Mouse (Mus musculus) CH12.LX (cell line): ENCODE data around the gene Sox9. TPM values are rescaled to one million over a fixed set of nuclear protein-coding genes. Genes with fewer than 3 reads are reported as not detected.

Experiments used
- DNase-seq: peaks from one replicate; pipeline ENCODE4 v3.0.0-alpha.2; 2013; ENCODE audit errors: extremely low read depth
- H3K27ac ChIP-seq: 2 replicates; pipeline ENCODE4 v1.5.1; 2012; ENCODE audit warnings: low read depth, mild to moderate bottlenecking, control low read depth, moderate library complexity; ENCODE audit not compliant: insufficient read depth
- H3K27me3 ChIP-seq: replicated peaks from 2 replicates; pipeline ENCODE3; 2012; ENCODE audit warnings: inconsistent platforms
- H3K36me3 ChIP-seq, 2 experiments: replicated peaks in 1 of 2; 2 replicates each; pipeline versions ENCODE3 to v1.6.1; 2012; ENCODE audit warnings: inconsistent platforms in 1 of 2, low read length in 1 of 2, mild to moderate bottlenecking in 1 of 2, mixed read lengths in 1 of 2, moderate library complexity in 1 of 2; ENCODE audit not compliant: control insufficient read depth in 1 of 2, insufficient read depth in 1 of 2
- H3K4me1 ChIP-seq, 2 experiments: 2 replicates each; pipeline ENCODE4 v1.6.1; 2012; ENCODE audit warnings: inconsistent platforms in 1 of 2, moderate library complexity in 1 of 2; ENCODE audit not compliant: insufficient read depth in 2 of 2, control insufficient read depth in 1 of 2
- H3K4me2 ChIP-seq: 2 replicates; pipeline ENCODE4 v1.6.1; 2012; ENCODE audit warnings: low read depth, mild to moderate bottlenecking, control low read depth; ENCODE audit not compliant: poor library complexity, insufficient read depth, severe bottlenecking
- H3K4me3 ChIP-seq, 3 experiments: fragments of 150-350 bp in 1 of 3; sonication (generic) in 1 of 3; replicated peaks in 1 of 3; 2 replicates each; pipeline versions ENCODE3 to v1.5.1; 2011 to 2012; ENCODE audit warnings: low read depth in 2 of 3, low read length in 2 of 3, mild to moderate bottlenecking in 2 of 3, moderate library complexity in 2 of 3, control low read depth in 1 of 3, improper control_type of control experiment in 1 of 3, inconsistent platforms in 1 of 3, mixed read lengths in 1 of 3; ENCODE audit not compliant: poor library complexity in 1 of 3
- H3K79me2 ChIP-seq: replicated peaks from 2 replicates; pipeline ENCODE4 v1.6.1; 2012; ENCODE audit warnings: mild to moderate bottlenecking, moderate library complexity; ENCODE audit not compliant: control insufficient read depth, poor library complexity, insufficient read depth, severe bottlenecking; ENCODE audit errors: extremely low read depth
- H3K9ac ChIP-seq: 2 replicates; pipeline ENCODE4 v1.6.1; 2012; ENCODE audit warnings: low read depth, mild to moderate bottlenecking, control low read depth, moderate library complexity; ENCODE audit not compliant: insufficient read depth
- H3K9me3 ChIP-seq: replicated peaks from 2 replicates; pipeline ENCODE3; 2012; ENCODE audit warnings: low read length, inconsistent platforms, mixed read lengths
- BHLHE40 ChIP-seq: IDR thresholded peaks from 2 replicates; pipeline ENCODE4 v1.6.1; 2011; ENCODE audit warnings: mild to moderate bottlenecking, low read depth, low read length, improper control_type of control experiment
- CHD1 ChIP-seq: IDR thresholded peaks from 2 replicates; pipeline ENCODE4 v1.6.1; 2012; ENCODE audit warnings: low read depth, low read length, improper control_type of control experiment, inconsistent platforms
- CHD2 ChIP-seq: IDR thresholded peaks from 2 replicates; pipeline ENCODE4 v1.6.1; 2011; ENCODE audit warnings: low read length, improper control_type of control experiment
- CTCF ChIP-seq, 2 experiments: IDR thresholded peaks in 1 of 2; conservative IDR thresholded peaks in 1 of 2; 2 replicates each; pipeline ENCODE4 v1.5.1; 2011 to 2012; ENCODE audit warnings: low read depth in 2 of 2, low read length in 2 of 2, improper control_type of control experiment in 1 of 2, inconsistent platforms in 1 of 2, mild to moderate bottlenecking in 1 of 2, moderate library complexity in 1 of 2
- ETS1 ChIP-seq: conservative IDR thresholded peaks from 2 replicates; pipeline ENCODE4 v1.6.1; 2012; ENCODE audit warnings: low read depth, mild to moderate bottlenecking, inconsistent platforms, low read length, improper control_type of control experiment, moderate library complexity
- GABPA ChIP-seq: IDR thresholded peaks from 2 replicates; pipeline ENCODE4 v1.6.1; 2012; ENCODE audit warnings: low read depth, low read length, improper control_type of control experiment, inconsistent platforms; ENCODE audit not compliant: insufficient replicate concordance
- HCFC1 ChIP-seq: IDR thresholded peaks from 2 replicates; pipeline ENCODE4 v1.6.1; 2012; ENCODE audit warnings: low read depth, mild to moderate bottlenecking, inconsistent platforms, low read length, improper control_type of control experiment
- IRF4 ChIP-seq: IDR thresholded peaks from 2 replicates; pipeline ENCODE4 v1.6.1; 2014; ENCODE audit warnings: low read depth, mild to moderate bottlenecking, inconsistent platforms, low read length, improper control_type of control experiment
- JUN ChIP-seq: IDR thresholded peaks from 2 replicates; pipeline ENCODE4 v1.6.1; 2011; ENCODE audit warnings: low read depth, mild to moderate bottlenecking, low read length, improper control_type of control experiment, moderate library complexity; ENCODE audit not compliant: insufficient read depth
- JUND ChIP-seq: conservative IDR thresholded peaks from 2 replicates; pipeline ENCODE4 v1.6.1; 2011; ENCODE audit warnings: low read depth, low read length, improper control_type of control experiment
- MAZ ChIP-seq: IDR thresholded peaks from 2 replicates; pipeline ENCODE4 v1.6.1; 2012; ENCODE audit warnings: low read depth, mild to moderate bottlenecking, inconsistent platforms, low read length, improper control_type of control experiment, moderate library complexity
- MEF2A ChIP-seq: IDR thresholded peaks from 2 replicates; pipeline ENCODE4 v1.6.1; 2014; ENCODE audit warnings: low read depth, mild to moderate bottlenecking, inconsistent platforms, low read length, improper control_type of control experiment, borderline replicate concordance
- NRF1 ChIP-seq: IDR thresholded peaks from 2 replicates; pipeline ENCODE4 v1.6.1; 2014; ENCODE audit warnings: low read depth, mild to moderate bottlenecking, inconsistent platforms, low read length, improper control_type of control experiment, moderate library complexity
- POLR2AphosphoS2 ChIP-seq: IDR thresholded peaks from 2 replicates; pipeline ENCODE4 v1.6.1; 2011; ENCODE audit warnings: low read depth, low read length, improper control_type of control experiment
- RAD21 ChIP-seq: IDR thresholded peaks from 2 replicates; pipeline ENCODE4 v1.6.1; 2011; ENCODE audit warnings: low read depth, mild to moderate bottlenecking, low read length, improper control_type of control experiment, moderate library complexity
- RCOR1 ChIP-seq: conservative IDR thresholded peaks from 2 replicates; pipeline ENCODE4 v1.6.1; 2012; ENCODE audit warnings: low read depth, mild to moderate bottlenecking, inconsistent platforms, low read length, improper control_type of control experiment
- TCF12 ChIP-seq: IDR thresholded peaks from 2 replicates; pipeline ENCODE4 v1.6.1; 2014; ENCODE audit warnings: low read depth, mild to moderate bottlenecking, inconsistent platforms, low read length, improper control_type of control experiment
- UBTF ChIP-seq: IDR thresholded peaks from 2 replicates; pipeline ENCODE4 v1.6.1; 2012; ENCODE audit warnings: low read depth, mild to moderate bottlenecking, inconsistent platforms, low read length, improper control_type of control experiment, moderate library complexity
- USF1 ChIP-seq: IDR thresholded peaks from 2 replicates; pipeline ENCODE4 v1.6.1; 2014; ENCODE audit warnings: low read depth, mild to moderate bottlenecking, inconsistent platforms, low read length, improper control_type of control experiment
- USF2 ChIP-seq: conservative IDR thresholded peaks from 2 replicates; pipeline ENCODE4 v1.6.1; 2011; ENCODE audit warnings: low read depth, low read length, improper control_type of control experiment
- ZMIZ1 ChIP-seq: IDR thresholded peaks from 2 replicates; pipeline ENCODE4 v1.6.1; 2012; ENCODE audit warnings: low read depth, mild to moderate bottlenecking, inconsistent platforms, low read length, improper control_type of control experiment
- ZNF384 ChIP-seq: IDR thresholded peaks from 2 replicates; pipeline ENCODE4 v1.6.1; 2012; ENCODE audit warnings: low read depth, low read length, improper control_type of control experiment, inconsistent platforms
- dilution Hi-C: fragments of 300-500 bp; cut with MboI; formaldehyde crosslinking; loops from 2 replicates; pipeline ENCODE4 v1.14.3; 2020; ENCODE audit warnings: low sequenced_read_pairs; ENCODE audit not compliant: extremely low pct_unique_long_range_greater_than_20kb, extremely low pct_ligation_motif_present
- in situ Hi-C: fragments of 300-500 bp; cut with MboI; formaldehyde crosslinking; loops from 3 replicates; pipeline ENCODE4 v1.14.3; 2019; ENCODE audit warnings: low sequenced_read_pairs, low pct_ligation_motif_present, low pct_unique_long_range_greater_than_20kb, mixed read lengths
- polyA plus RNA-seq: library from polyadenylated mRNA; unstranded; fragments of >175 nt; gene quantifications from 2 replicates; pipeline ENCODE4 v1.2.1, GENCODE M21; 2012; ENCODE audit warnings: low read depth; ENCODE audit not compliant: insufficient read length
- total RNA-seq, 2 experiments: library from RNA; depleted of rRNA; stranded (reverse); fragments of 300-350 nt in 1 of 2; fragments of >200 nt in 1 of 2; gene quantifications; 2 replicates each; pipeline ENCODE4 v1.2.3; 2012 to 2014

The Sox9 gene
- total and polyA plus RNA-seq, 3 experiments: not detected

DNA sequence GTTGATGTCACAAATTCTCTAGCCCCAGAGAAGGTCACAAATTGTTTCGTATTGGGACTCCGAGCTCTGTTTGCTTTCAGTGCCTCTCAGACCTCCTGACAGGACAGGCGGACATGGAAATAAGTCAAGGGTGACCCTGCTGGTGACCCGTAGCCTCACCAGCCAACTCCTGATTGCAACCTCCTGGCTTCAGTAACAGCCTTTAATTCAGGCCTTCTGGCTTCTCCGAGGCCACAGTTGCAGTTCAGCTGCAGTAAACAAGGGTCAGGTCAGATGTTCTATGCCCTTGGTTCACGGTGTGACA, 45.0 kb downstream of the Sox9 start:
- in situ Hi-C loops: no loop called here
- Histone ChIP-seq H3K79me2 (no peaks in the 10 kb centered on the region), H3K4me1 (peaks cover 0 to 20% of the 10 kb centered on the region in 2 experiments; a peak in 2 of 4 replicates), H3K27me3 (no peaks in the 10 kb centered on the region), H3K27ac (no peak overlapping the region), H3K36me3 (no peaks in the 10 kb centered on the region), H3K9me3 (peaks cover 13% of the 10 kb centered on the region), H3K4me3 (no peak overlapping the region), H3K9ac (no peak overlapping the region), H3K4me2 (no peak overlapping the region)
- no peak for DNase-seq
- dilution Hi-C loops: no loop called here
- no peak for TF ChIP-seq JUND
- no peak for TF ChIP-seq USF2
- no peak for TF ChIP-seq BHLHE40
- no peak for TF ChIP-seq MEF2A
- no peak for TF ChIP-seq JUN
- TF ChIP-seq MAZ: no peak
- no peak for TF ChIP-seq CHD2
- no peak for TF ChIP-seq TCF12
- TF ChIP-seq POLR2AphosphoS2: no peak
- no peak for TF ChIP-seq UBTF
- TF ChIP-seq NRF1: no peak

DNA sequence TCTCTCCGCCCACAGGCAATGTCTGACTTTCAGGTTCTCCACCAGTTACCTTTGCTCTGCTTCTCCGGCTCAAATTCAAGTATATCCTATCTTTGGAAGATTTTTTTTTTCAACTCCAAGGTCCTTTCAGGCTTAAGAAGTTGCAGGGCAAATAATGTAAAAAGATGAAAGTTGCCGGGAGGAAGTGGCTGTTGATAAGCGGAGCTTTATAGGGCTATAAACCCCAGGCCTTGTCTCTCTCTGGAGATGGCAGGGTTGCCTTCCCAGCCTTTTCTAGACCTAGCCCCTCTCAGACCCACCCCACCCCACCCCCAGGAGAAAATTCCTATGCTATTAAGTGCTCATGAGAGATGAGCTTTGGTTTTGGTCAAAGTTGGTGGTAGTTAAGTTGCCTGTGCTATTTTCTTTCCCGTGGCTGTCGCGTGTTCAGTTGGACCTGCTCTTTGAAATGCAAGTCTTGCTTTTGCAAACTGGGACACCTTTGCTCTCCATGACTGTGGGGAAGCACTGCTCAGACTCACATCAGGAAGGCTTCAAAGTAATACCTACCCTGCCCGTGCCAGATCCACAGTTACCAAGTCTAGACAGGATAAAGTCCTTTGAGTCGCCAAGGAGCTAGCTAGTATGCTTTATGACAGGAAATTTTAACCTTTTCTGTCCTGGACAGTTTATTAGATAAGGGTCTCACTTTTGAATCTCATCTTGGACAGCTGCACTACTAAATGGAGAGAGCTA, 46.7 kb downstream of the Sox9 start:
- Histone ChIP-seq H3K9me3 (peaks cover 13% of the 10 kb centered on the region), H3K4me1 (peaks cover 0 to 28% of the 10 kb centered on the region in 2 experiments; a peak in 2 of 4 replicates), H3K27me3 (no peaks in the 10 kb centered on the region), H3K79me2 (no peaks in the 10 kb centered on the region)
- no peak for DNase-seq
- dilution Hi-C loops: no loop called here
- TF ChIP-seq MAZ (no peak), ZNF384 (no peak), USF2 (no peak), USF1 (no peak), JUN (no peak), CHD2 (no peak), CTCF (conservative IDR thresholded peaks at IDR 0.05 in 1 of 2, IDR thresholded peaks at IDR 0.05 in 1 of 2; ENCODE audit: low read depth in 2 of 2, low read length in 2 of 2) (no peak), TCF12 (no peak), IRF4 (no peak), ETS1 (no peak), NRF1 (no peak), MEF2A (no peak), GABPA (no peak), HCFC1 (no peak), RAD21 (no peak), UBTF (no peak), RCOR1 (no peak), ZMIZ1 (no peak), CHD1 (no peak)
- TF ChIP-seq, all 38 proteins: peak for 0
- Histone ChIP-seq H3K27ac (no peak overlapping the region), H3K4me3 (no peak overlapping the region), H3K4me2 (no peak overlapping the region), H3K9ac (no peak overlapping the region), H3K36me3 (no peaks in the 10 kb centered on the region)
- in situ Hi-C loops: no loop called here
